Comparison of ENCODE assay signal across 8 mouse cellular contexts in the genomic region with DNA sequence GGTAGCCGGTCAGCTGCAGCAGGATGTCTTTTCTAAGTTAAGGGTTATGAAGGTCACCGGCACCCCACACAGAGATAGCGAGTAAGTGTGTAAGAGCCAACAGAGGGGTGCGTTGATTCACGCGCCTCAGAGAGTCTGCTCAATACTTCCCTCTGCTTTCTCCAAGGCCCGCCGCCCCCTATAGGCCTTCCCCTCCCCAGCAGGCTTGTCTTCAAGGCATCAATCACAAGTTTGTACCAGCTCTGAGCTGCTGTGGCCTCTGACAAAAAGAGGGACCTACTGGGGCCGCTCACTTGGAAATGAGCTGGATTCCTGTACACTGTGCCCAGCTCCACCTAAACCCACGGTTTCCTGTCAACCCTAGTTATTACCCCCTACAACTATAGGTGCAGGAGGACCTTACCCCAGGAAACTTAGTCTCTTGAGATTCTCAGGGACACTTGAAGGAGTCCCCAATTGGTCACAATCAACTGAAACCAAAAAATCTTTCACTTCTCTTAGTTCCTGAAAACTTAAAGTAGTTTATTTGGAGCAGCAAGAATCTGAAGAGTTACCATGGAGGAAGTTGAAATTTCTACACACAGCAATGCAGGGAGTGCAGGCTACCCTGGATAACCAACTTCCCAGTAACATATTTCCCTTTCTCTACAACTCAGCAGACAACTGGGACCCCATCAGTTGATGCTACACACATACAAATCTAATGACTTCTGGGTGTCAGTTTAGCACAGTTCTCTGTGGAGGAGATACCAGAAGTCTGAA. TPM values are rescaled to one million over a fixed set of nuclear protein-coding genes. Genes with fewer than 3 reads are reported as not detected.
DNase-seq lines count a peak whose midpoint lies in the region; ATAC-seq and TF ChIP-seq lines count a peak whose summit lies in the region.

No protein-coding gene starts in this region.

- TF ChIP-seq CTCF in left cerebral cortex, adult 2 months (IDR thresholded peaks at IDR 0.05): peak; percentile 50

- H3K4me3 ChIP-seq in forebrain, embryonic 10.5 days: peak overlapping the region; percentile 63
- H3K4me3 ChIP-seq in hindbrain, embryonic 12.5 days: peak overlapping the region; percentile 49
- peak overlapping the region; percentile 49 for H3K4me3 ChIP-seq in left cerebral cortex, adult 2 months
- H3K4me3 ChIP-seq in macrophage (ENCODE audit: inconsistent target): peak overlapping the region; percentile 36

- H3K27ac ChIP-seq in forebrain, embryonic 10.5 days: peak overlapping the region; percentile 89
- H3K27ac ChIP-seq in hindbrain, embryonic 12.5 days: no peak overlapping the region
- H3K27ac ChIP-seq in left cerebral cortex, adult 2 months: peak overlapping the region; percentile 45; the same call in 1 of the 2 replicates
- H3K27ac ChIP-seq in macrophage: peak overlapping the region; percentile 97

- ATAC-seq in hindbrain, embryonic 12.5 days (ENCODE audit: low FRiP score): peak; percentile 89

- H3K9ac ChIP-seq in hindbrain, embryonic 12.5 days: peak overlapping the region; percentile 75

- no peaks in the 10 kb centered on the region for H3K36me3 ChIP-seq in forebrain, embryonic 10.5 days (replicated peaks)
- H3K36me3 ChIP-seq in hindbrain, embryonic 12.5 days: no peaks in the 10 kb centered on the region
- no peaks in the 10 kb centered on the region; the same call in 1 of the 2 replicates for H3K36me3 ChIP-seq in macrophage (ENCODE audit: inconsistent target)

- WGBS in forebrain, embryonic 10.5 days: 5% methylated on average over 10 of the region's 10 CpGs
- WGBS in hindbrain, embryonic 12.5 days: 3% methylated on average over 10 of the region's 10 CpGs
- WGBS in macrophage (ENCODE audit: missing documents): 3% methylated on average over 10 of the region's 10 CpGs

- DNase-seq in CD4-positive helper T cell, adult 2 months (ENCODE audit: low read depth, low spot score): peak; percentile 49
- peak; percentile 57 for DNase-seq in T-cell, adult 2 months (ENCODE audit: low spot score)
- peak; percentile 72 for DNase-seq in forebrain, embryonic 10.5 days (ENCODE audit: extremely low spot score, low spot score)
- DNase-seq in left cerebral cortex, adult 2 months (ENCODE audit: extremely low spot score in 1 of 2, low spot score in 2 of 2): peak; percentile 36 to 46
- peak; percentile 30 for DNase-seq in right cerebral cortex, adult 18-20 months
- no peak for DNase-seq in adipocyte (ENCODE audit: low spot score)

- H3K27me3 ChIP-seq in forebrain, embryonic 10.5 days (ENCODE audit: poor library complexity, severe bottlenecking): peaks cover 10% of the 10 kb centered on the region; the same call in 1 of the 2 replicates
- no peaks in the 10 kb centered on the region; the same call in 1 of the 2 replicates for H3K27me3 ChIP-seq in hindbrain, embryonic 12.5 days

- intact Hi-C loops in left cerebral cortex, adult 2 months (cut with DNase I): no loop called here

- no peaks in the 10 kb centered on the region for H3K79me2 ChIP-seq in macrophage (ENCODE audit: inconsistent target)

- peak overlapping the region; percentile 94 for H3K4me2 ChIP-seq in hindbrain, embryonic 12.5 days (replicated peaks)

- H3K4me1 ChIP-seq in forebrain, embryonic 10.5 days: peaks cover 13% of the 10 kb centered on the region
- peaks cover 9% of the 10 kb centered on the region for H3K4me1 ChIP-seq in hindbrain, embryonic 12.5 days

- H3K9me3 ChIP-seq in forebrain, embryonic 10.5 days: no peaks in the 10 kb centered on the region
- H3K9me3 ChIP-seq in hindbrain, embryonic 12.5 days (replicated peaks): no peaks in the 10 kb centered on the region

RNA-seq across cellular contexts. Expression of a gene that starts 31.7 kb away (rescaled TPM):
- polyA plus RNA-seq in forebrain, embryonic 10.5 days (2016; fragmentation: Nextera tagmentation; extraction: Ambion mirVana): 1.5 and 1.6 TPM in 2 replicates
- polyA plus RNA-seq in hindbrain, embryonic 12.5 days (2016; fragmentation: Nextera tagmentation; extraction: Ambion mirVana): 1.2 and 2.1 TPM in 2 replicates
- 1 to 10 TPM in 1 of 2 experiments, under 1 TPM in 1; 0.33 to 1.3 TPM for total RNA-seq in left cerebral cortex, adult 2 months (2021)
- total RNA-seq in macrophage (2018; cell fraction: chromatin; rRNA removed): 10 to 100 TPM in 17 of 26 experiments, 1 to 10 TPM in 9; 1.1 to 22.7 (median 14.5) TPM
- total RNA-seq in macrophage (2018; cell fraction: cytosol; rRNA removed): 10 to 100 TPM in 2 of 26 experiments, 1 to 10 TPM in 24; 1.1 to 12.9 (median 7.2) TPM
- total RNA-seq in macrophage (2018; cell fraction: nucleus; rRNA removed): 10 to 100 TPM in 16 of 26 experiments, 1 to 10 TPM in 10; 3.3 to 25.3 (median 12.6) TPM
- polyA plus RNA-seq in macrophage (2018): 3.9 to 14.0 TPM (median 5.2 TPM) in 3 replicates

RNA-seq across cellular contexts. Expression of a gene that starts 51.9 kb away (rescaled TPM):
- 81.8 and 81.9 TPM in 2 replicates for polyA plus RNA-seq in forebrain, embryonic 10.5 days (2016; fragmentation: Nextera tagmentation; extraction: Ambion mirVana)
- polyA plus RNA-seq in hindbrain, embryonic 12.5 days (2016; fragmentation: Nextera tagmentation; extraction: Ambion mirVana): 76.7 and 79.2 TPM in 2 replicates
- 10 to 100 TPM; 67.1 to 69.6 TPM for total RNA-seq in left cerebral cortex, adult 2 months (2021)
- total RNA-seq in macrophage (2018; cell fraction: chromatin; rRNA removed): 100 to 1,000 TPM in 5 of 26 experiments, 10 to 100 TPM in 21; 26.4 to 114 (median 66.6) TPM
- total RNA-seq in macrophage (2018; cell fraction: cytosol; rRNA removed): 10 to 100 TPM; 23.7 to 48.9 (median 36.3) TPM
- 100 to 1,000 TPM in 1 of 26 experiments, 10 to 100 TPM in 25; 24.2 to 109 (median 50.5) TPM for total RNA-seq in macrophage (2018; cell fraction: nucleus; rRNA removed)
- 40.4 to 47.3 TPM (median 46.4 TPM) in 3 replicates for polyA plus RNA-seq in macrophage (2018)

RNA-seq across cellular contexts. Expression of a gene that starts 57.0 kb away (rescaled TPM):
- 129 and 130 TPM in 2 replicates for polyA plus RNA-seq in forebrain, embryonic 10.5 days (2016; fragmentation: Nextera tagmentation; extraction: Ambion mirVana)
- polyA plus RNA-seq in hindbrain, embryonic 12.5 days (2016; fragmentation: Nextera tagmentation; extraction: Ambion mirVana): 107 and 112 TPM in 2 replicates
- 10 to 100 TPM; 85.0 to 87.6 TPM for total RNA-seq in left cerebral cortex, adult 2 months (2021)
- total RNA-seq in macrophage (2018; cell fraction: chromatin; rRNA removed): 10 to 100 TPM; 39.5 to 92.3 (median 73.8) TPM
- 100 to 1,000 TPM in 3 of 26 experiments, 10 to 100 TPM in 23; 71.5 to 109 (median 86.7) TPM for total RNA-seq in macrophage (2018; cell fraction: cytosol; rRNA removed)
- 10 to 100 TPM; 29.2 to 77.8 (median 58.3) TPM for total RNA-seq in macrophage (2018; cell fraction: nucleus; rRNA removed)
- polyA plus RNA-seq in macrophage (2018): 71.3 to 129 TPM (median 111 TPM) in 3 replicates
